Mouse (Mus musculus) MEL (cell line): ENCODE results near the gene Tle1. TPM values are rescaled to one million over a fixed set of nuclear protein-coding genes. Genes with fewer than 3 reads are reported as not detected.
A peak's percentile ranks its signal among the peaks of the same experiment; 100 is the strongest.

Experiments used
- DNase-seq: peaks from one replicate; pipeline ENCODE4 v3.0.0; 2011; ENCODE audit warnings: low read depth, low spot score
- H3K27ac ChIP-seq: 2 replicates; pipeline ENCODE4 v1.5.1; 2012; ENCODE audit warnings: low read depth, mild to moderate bottlenecking, control low read depth, low read length, moderate library complexity; ENCODE audit not compliant: control insufficient read depth
- H3K27me3 ChIP-seq, 2 experiments: fragments of 150-350 bp in 1 of 2; sonication (generic) in 1 of 2; 2 replicates each; pipeline ENCODE4 v1.6.1; 2012; ENCODE audit warnings: low read length in 2 of 2, mild to moderate bottlenecking in 2 of 2, improper control_type of control experiment in 1 of 2, moderate library complexity in 1 of 2; ENCODE audit not compliant: insufficient read depth in 2 of 2, control insufficient read depth in 1 of 2
- H3K36me3 ChIP-seq, 2 experiments: 2 replicates each; pipeline ENCODE4 v1.6.1; 2012 to 2014; ENCODE audit warnings: low read length in 2 of 2, improper control_type of control experiment in 1 of 2, inconsistent platforms in 1 of 2, mild to moderate bottlenecking in 1 of 2; ENCODE audit not compliant: insufficient read depth in 2 of 2, control insufficient read depth in 1 of 2
- H3K4me1 ChIP-seq, 2 experiments: fragments of 150-350 bp in 1 of 2; sonication (generic) in 1 of 2; 2 replicates each; pipeline ENCODE4 v1.6.1; 2012; ENCODE audit warnings: low read length in 2 of 2, improper control_type of control experiment in 1 of 2, mild to moderate bottlenecking in 1 of 2; ENCODE audit not compliant: insufficient read depth in 2 of 2, control insufficient read depth in 1 of 2
- H3K4me3 ChIP-seq, 2 experiments: fragments of 150-350 bp in 1 of 2; sonication (generic) in 1 of 2; 2 replicates each; pipeline ENCODE4 v1.5.1; 2012; ENCODE audit warnings: low read depth in 2 of 2, low read length in 2 of 2, mild to moderate bottlenecking in 2 of 2, moderate library complexity in 2 of 2, control low read depth in 1 of 2, improper control_type of control experiment in 1 of 2; ENCODE audit not compliant: control insufficient read depth in 1 of 2, insufficient read depth in 1 of 2
- H3K79me2 ChIP-seq: 2 replicates; pipeline ENCODE4 v1.6.1; 2012; ENCODE audit warnings: mild to moderate bottlenecking, low read length, moderate library complexity; ENCODE audit not compliant: control insufficient read depth, poor library complexity, insufficient read depth
- H3K9ac ChIP-seq: 2 replicates; pipeline ENCODE4 v1.6.1; 2012; ENCODE audit warnings: low read depth, mild to moderate bottlenecking, control low read depth, low read length, moderate library complexity; ENCODE audit not compliant: control insufficient read depth, poor library complexity, severe bottlenecking
- H3K9me3 ChIP-seq: fragments of 150-350 bp; sonication (generic); replicated peaks from 2 replicates; pipeline ENCODE4 v1.6.1; 2012; ENCODE audit warnings: mild to moderate bottlenecking, low read length, improper control_type of control experiment, moderate library complexity; ENCODE audit not compliant: insufficient read depth
- CHD2 ChIP-seq: IDR thresholded peaks from 2 replicates; pipeline ENCODE4 v1.6.1; 2011; ENCODE audit warnings: low read length, improper control_type of control experiment
- CTCF ChIP-seq, 3 experiments: IDR thresholded peaks in 2 of 3; conservative IDR thresholded peaks in 1 of 3; 2 replicates each; pipeline ENCODE4 v1.5.1; 2011 to 2012; ENCODE audit warnings: low read length in 3 of 3, low read depth in 2 of 3, mild to moderate bottlenecking in 2 of 3, improper control_type of control experiment in 1 of 3, inconsistent platforms in 1 of 3, mixed read lengths in 1 of 3, moderate library complexity in 1 of 3; ENCODE audit not compliant: control insufficient read depth in 1 of 3, insufficient read depth in 1 of 3, poor library complexity in 1 of 3, severe bottlenecking in 1 of 3
- E2F4 ChIP-seq: IDR thresholded peaks from 2 replicates; pipeline ENCODE4 v1.6.1; 2011; ENCODE audit warnings: low read depth, low read length, improper control_type of control experiment, borderline replicate concordance
- EP300 ChIP-seq, 2 experiments: IDR thresholded peaks; 2 replicates each; pipeline ENCODE4 v1.6.1; 2011; ENCODE audit warnings: improper control_type of control experiment in 2 of 2, low read length in 2 of 2, low read depth in 1 of 2, mild to moderate bottlenecking in 1 of 2
- ETS1 ChIP-seq: IDR thresholded peaks from 2 replicates; pipeline ENCODE4 v1.6.1; 2012; ENCODE audit warnings: low read depth, mild to moderate bottlenecking, inconsistent platforms, low read length, improper control_type of control experiment, moderate library complexity
- GATA1 ChIP-seq: IDR thresholded peaks from 2 replicates; pipeline ENCODE4 v1.6.1; 2011; ENCODE audit warnings: low read depth, low read length, improper control_type of control experiment
- HCFC1 ChIP-seq: IDR thresholded peaks from 2 replicates; pipeline ENCODE4 v1.6.1; 2012; ENCODE audit warnings: low read depth, mild to moderate bottlenecking, inconsistent platforms, low read length, improper control_type of control experiment, moderate library complexity
- KAT2A ChIP-seq: conservative IDR thresholded peaks from 2 replicates; pipeline ENCODE4 v1.6.1; 2012; ENCODE audit warnings: low read depth, low read length, improper control_type of control experiment, inconsistent platforms
- MAX ChIP-seq: IDR thresholded peaks from 2 replicates; pipeline ENCODE4 v1.6.1; 2011; ENCODE audit warnings: low read length, improper control_type of control experiment
- MXI1 ChIP-seq: IDR thresholded peaks from 2 replicates; pipeline ENCODE4 v1.6.1; 2011; ENCODE audit warnings: mild to moderate bottlenecking, low read depth, low read length, improper control_type of control experiment
- MYC ChIP-seq: IDR thresholded peaks from 2 replicates; pipeline ENCODE4 v1.6.1; 2011; ENCODE audit warnings: low read depth, mild to moderate bottlenecking, low read length, improper control_type of control experiment, moderate library complexity
- NELFE ChIP-seq: IDR thresholded peaks from 2 replicates; pipeline ENCODE4 v1.6.1; 2011; ENCODE audit warnings: low read depth, low read length, improper control_type of control experiment
- NRF1 ChIP-seq: IDR thresholded peaks from 2 replicates; pipeline ENCODE4 v1.6.1; 2014; ENCODE audit warnings: low read depth, mild to moderate bottlenecking, inconsistent platforms, low read length, improper control_type of control experiment, moderate library complexity; ENCODE audit not compliant: poor library complexity, insufficient read depth, severe bottlenecking
- POLR2A ChIP-seq, 2 experiments: IDR thresholded peaks; 2 replicates each; pipeline ENCODE4 v1.6.1; 2011 to 2012; ENCODE audit warnings: low read length in 2 of 2, mild to moderate bottlenecking in 2 of 2, control low read depth in 1 of 2, improper control_type of control experiment in 1 of 2, low read depth in 1 of 2, moderate library complexity in 1 of 2; ENCODE audit not compliant: control insufficient read depth in 1 of 2, insufficient read depth in 1 of 2, poor library complexity in 1 of 2
- POLR2AphosphoS2 ChIP-seq: IDR thresholded peaks from 2 replicates; pipeline ENCODE4 v1.6.1; 2011; ENCODE audit warnings: low read length, improper control_type of control experiment
- POLR2AphosphoS5 ChIP-seq: IDR thresholded peaks from 2 replicates; pipeline ENCODE4 v1.6.1; 2012; ENCODE audit warnings: low read depth, borderline replicate concordance, mild to moderate bottlenecking, inconsistent platforms, low read length, moderate library complexity, mixed read lengths
- RCOR1 ChIP-seq: IDR thresholded peaks from 2 replicates; pipeline ENCODE4 v1.6.1; 2012; ENCODE audit warnings: low read depth, mild to moderate bottlenecking, inconsistent platforms, low read length, improper control_type of control experiment
- SIN3A ChIP-seq: IDR thresholded peaks from 2 replicates; pipeline ENCODE4 v1.6.1; 2012; ENCODE audit warnings: low read length, improper control_type of control experiment, inconsistent platforms
- SMC3 ChIP-seq: IDR thresholded peaks from 2 replicates; pipeline ENCODE4 v1.6.1; 2011; ENCODE audit warnings: low read depth, low read length, improper control_type of control experiment
- TAL1 ChIP-seq: IDR thresholded peaks from 2 replicates; pipeline ENCODE4 v1.6.1; 2012; ENCODE audit warnings: mild to moderate bottlenecking, inconsistent platforms, low read length, moderate library complexity, mixed read lengths
- TBP ChIP-seq: IDR thresholded peaks from 2 replicates; pipeline ENCODE4 v1.8.0; 2011; ENCODE audit warnings: low read depth, low read length, improper control_type of control experiment
- UBTF ChIP-seq: IDR thresholded peaks from 2 replicates; pipeline ENCODE4 v1.6.1; 2012; ENCODE audit warnings: low read depth, mild to moderate bottlenecking, inconsistent platforms, low read length, improper control_type of control experiment, moderate library complexity, borderline replicate concordance; ENCODE audit not compliant: insufficient read depth
- USF1 ChIP-seq: IDR thresholded peaks from 2 replicates; pipeline ENCODE4 v1.6.1; 2014; ENCODE audit warnings: low read depth, mild to moderate bottlenecking, inconsistent platforms, low read length, improper control_type of control experiment, moderate library complexity
- USF2 ChIP-seq, 2 experiments: IDR thresholded peaks; 2 replicates each; pipeline ENCODE4 v1.6.1; 2011 to 2012; ENCODE audit warnings: improper control_type of control experiment in 2 of 2, low read length in 2 of 2, borderline replicate concordance in 1 of 2, inconsistent platforms in 1 of 2, low read depth in 1 of 2, mild to moderate bottlenecking in 1 of 2; ENCODE audit not compliant: insufficient read depth in 1 of 2
- ZMIZ1 ChIP-seq: IDR thresholded peaks from 2 replicates; pipeline ENCODE4 v1.6.1; 2012; ENCODE audit warnings: low read depth, mild to moderate bottlenecking, inconsistent platforms, low read length, improper control_type of control experiment, moderate library complexity
- ZNF384 ChIP-seq: IDR thresholded peaks from 2 replicates; pipeline ENCODE4 v1.6.1; 2012; ENCODE audit warnings: low read depth, mild to moderate bottlenecking, inconsistent platforms, low read length, improper control_type of control experiment
- polyA plus RNA-seq, 2 experiments: library from polyadenylated mRNA; stranded (reverse) in 1 of 2; unstranded in 1 of 2; fragments of >175 nt in 1 of 2; fragments of >200 nt in 1 of 2; gene quantifications; 2 replicates each; pipeline versions ENCODE4 v1.2.1 to v1.2.4; 2012; ENCODE audit warnings: low replicate concordance in 2 of 2, low read depth in 1 of 2; ENCODE audit not compliant: insufficient read length in 2 of 2, insufficient read depth in 1 of 2, missing spikeins in 1 of 2
- total RNA-seq: library from RNA; depleted of rRNA; stranded (reverse); fragments of 300-350 nt; gene quantifications from 2 replicates; pipeline ENCODE4 v1.2.3, GENCODE M21; 2012

The Tle1 gene
- total and polyA plus RNA-seq, 3 experiments: 21.1 to 22.5 TPM; not detected in 1

GRCm38 (mm10) chr4:72201521-72201991 lies 837 bp upstream of the Tle1 start:
- TF ChIP-seq CTCF (IDR thresholded peaks at IDR 0.05 in 2 of 3, conservative IDR thresholded peaks at IDR 0.05 in 1 of 3; ENCODE audit: control insufficient read depth in 1 of 3, insufficient read depth in 1 of 3, low read depth in 2 of 3, low read length in 3 of 3, poor library complexity in 1 of 3, severe bottlenecking in 1 of 3): no peak
- no peak for TF ChIP-seq E2F4
- no peak for TF ChIP-seq TAL1
- TF ChIP-seq MYC: peak; percentile 64; the same call in 1 of the 2 replicates
- no peak for TF ChIP-seq TBP
- no peak for TF ChIP-seq ETS1
- TF ChIP-seq MAX: peak; percentile 84
- TF ChIP-seq USF2 (IDR thresholded peaks at IDR 0.05; ENCODE audit: borderline replicate concordance in 1 of 2, insufficient read depth in 1 of 2, low read depth in 1 of 2, low read length in 2 of 2): no peak
- TF ChIP-seq EP300 (IDR thresholded peaks at IDR 0.05; ENCODE audit: low read depth in 1 of 2, low read length in 2 of 2): no peak
- no peak for TF ChIP-seq POLR2AphosphoS5
- no peak for TF ChIP-seq UBTF
- no peak for TF ChIP-seq ZMIZ1
- 0 out of 2 replicates have a peak, but pooled peaks have one; percentile 10 for TF ChIP-seq RCOR1
- TF ChIP-seq ZNF384: no peak
- TF ChIP-seq POLR2AphosphoS2: no peak
- TF ChIP-seq USF1: no peak
- peak; percentile 36 for TF ChIP-seq SIN3A
- TF ChIP-seq CHD2: no peak
- no peak for TF ChIP-seq GATA1
- TF ChIP-seq SMC3: no peak
- TF ChIP-seq POLR2A (IDR thresholded peaks at IDR 0.05; ENCODE audit: control insufficient read depth in 1 of 2, insufficient read depth in 1 of 2, low read depth in 1 of 2, low read length in 2 of 2, poor library complexity in 1 of 2): no peak
- peak; percentile 89 for TF ChIP-seq MXI1
- TF ChIP-seq HCFC1: 0 out of 2 replicates have a peak, but pooled peaks have one; percentile 12
- TF ChIP-seq NELFE: no peak
- TF ChIP-seq NRF1: no peak
- TF ChIP-seq KAT2A: no peak
- TF ChIP-seq, all 39 proteins: peak for 6
- H3K4me3 ChIP-seq: peak overlapping the region; percentile 84 to 96

More at GRCm38 (mm10) chr4:72201521-72201991, 837 bp upstream of the Tle1 start:
- Histone ChIP-seq H3K4me1 (peaks cover 4 to 15% of the 10 kb centered on the region in 2 experiments; a peak in 3 of 4 replicates), H3K27me3 (no peaks in the 10 kb centered on the region), H3K9me3 (no peaks in the 10 kb centered on the region), H3K79me2 (peaks cover 23% of the 10 kb centered on the region), H3K27ac (peak overlapping the region; percentile 65), H3K36me3 (peaks cover 0 to 26% of the 10 kb centered on the region in 2 experiments; a peak in 2 of 4 replicates), H3K9ac (peak overlapping the region; percentile 77)
- DNase-seq: peak; percentile 79
